ENCODE assay signal across 22 mouse cellular contexts in the genomic region with DNA sequence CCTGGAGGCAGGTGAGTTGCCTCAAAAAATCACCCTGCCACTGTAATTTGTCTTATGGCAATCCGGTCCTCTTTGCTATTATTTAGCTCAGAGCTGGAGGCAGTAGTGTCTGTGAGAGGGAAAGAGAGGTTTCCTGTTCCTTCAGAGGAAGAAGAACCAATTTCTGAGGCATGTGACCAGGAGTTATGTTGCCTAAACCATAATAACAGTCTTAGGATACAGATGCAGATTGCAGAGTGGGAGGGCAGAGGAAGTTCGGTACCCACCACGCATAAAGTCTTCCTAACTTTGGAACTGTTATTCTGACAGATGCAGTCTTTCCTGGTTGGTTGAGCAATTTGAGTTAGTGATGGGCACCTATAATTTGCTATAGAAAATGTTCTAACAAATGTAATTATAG. TPM values are rescaled to one million over a fixed set of nuclear protein-coding genes. Genes with fewer than 3 reads are reported as not detected.
"Had no signal": no experiment of that assay in that cellular context is flagged by ENCODE, and none has a peak within 500 bp of the region (broad histone marks: within the 10 kb centered on the region; RNA-seq: fewer than 3 reads in every experiment).

No protein-coding gene starts in this region.

- H3K4me2 ChIP-seq: lung, embryonic 14.5 days; midbrain, embryonic 11.5 days; midbrain, embryonic 13.5 days; midbrain, embryonic 15.5 days; neural tube, embryonic 12.5 days; stomach, embryonic 15.5 days had no signal

- H3K27ac ChIP-seq: midbrain, embryonic 13.5 days; midbrain, embryonic 15.5 days; neural tube, embryonic 12.5 days; stomach, embryonic 15.5 days; stomach, postnatal 0 days had no signal

- H3K9ac ChIP-seq: lung, embryonic 14.5 days; midbrain, embryonic 13.5 days; midbrain, embryonic 15.5 days; neural tube, embryonic 12.5 days; stomach, embryonic 15.5 days had no signal

- DNase-seq: lung, adult 18-20 months; lung, embryonic 14.5 days; lung, postnatal 10 days; lung, postnatal 4 days; right cerebral cortex, postnatal 14 days; thymus, adult 2 months; thymus, postnatal 25 days; thymus, postnatal 4 days had no signal

- H3K36me3 ChIP-seq: midbrain, embryonic 13.5 days; midbrain, embryonic 15.5 days; neural tube, embryonic 12.5 days; stomach, embryonic 15.5 days had no signal

- H3K4me3 ChIP-seq: megakaryocyte, embryonic 14.5 days; midbrain, embryonic 13.5 days; midbrain, embryonic 15.5 days; neural tube, embryonic 12.5 days; stomach, embryonic 15.5 days had no signal

- H3K4me1 ChIP-seq: megakaryocyte, embryonic 14.5 days; midbrain, embryonic 13.5 days; midbrain, embryonic 15.5 days; neural tube, embryonic 12.5 days; stomach, embryonic 15.5 days had no signal

- H3K27me3 ChIP-seq: megakaryocyte, embryonic 14.5 days; midbrain, embryonic 15.5 days; stomach, embryonic 15.5 days had no signal

- H3K9me3 ChIP-seq: megakaryocyte, embryonic 14.5 days; midbrain, embryonic 13.5 days; midbrain, embryonic 15.5 days; neural tube, embryonic 12.5 days; stomach, embryonic 15.5 days had no signal

- ATAC-seq: midbrain, embryonic 13.5 days; midbrain, embryonic 15.5 days had no signal

RNA-seq across cellular contexts. Expression of gene Ms4a8a, which starts 17.5 kb away (rescaled TPM):
- total RNA-seq: midbrain, postnatal 0 days had no signal
- polyA plus RNA-seq: lung, embryonic 14.5 days; lung, embryonic 16.5 days; midbrain, embryonic 11.5 days; midbrain, embryonic 13.5 days; midbrain, embryonic 15.5 days; midbrain, postnatal 0 days; neural tube, embryonic 12.5 days; neural tube, embryonic 14.5 days had no signal

RNA-seq across cellular contexts. Expression of gene 1700017D01Rik, which starts 32.3 kb away (rescaled TPM):
- total RNA-seq: midbrain, postnatal 0 days; monocyte, adult 5-6 weeks; neutrophil, adult 5-6 weeks had no signal
- polyA plus RNA-seq: liver, embryonic 16.5 days; lung, embryonic 14.5 days; lung, embryonic 16.5 days; midbrain, embryonic 11.5 days; midbrain, embryonic 13.5 days; midbrain, embryonic 15.5 days; midbrain, postnatal 0 days; neural tube, embryonic 12.5 days; neural tube, embryonic 14.5 days; spleen, adult 2 months; stomach, embryonic 15.5 days; stomach, postnatal 0 days had no signal
